Mouse (Mus musculus) adrenal gland, adult 18-20 months (tissue): ENCODE results near the gene Rtn4r. TPM values are rescaled to one million over a fixed set of nuclear protein-coding genes. Genes with fewer than 3 reads are reported as not detected.

Experiments used
- DNase-seq, 2 experiments: peaks; one replicate each; pipeline ENCODE4 v3.0.0; 2021 to 2022; ENCODE audit warnings: low spot score in 2 of 2
- total RNA-seq, 2 experiments: library from RNA; stranded (reverse); gene quantifications; 1 replicate in 1 of 2; 2 replicates in 1 of 2; pipeline ENCODE4 v1.2.3; 2021

The Rtn4r gene
- total RNA-seq, 2 experiments from 2014 or later: 0.20 to 0.26 TPM

- peak; percentile 31 to 54 for DNase-seq
These were observed 27.2 kb downstream of the Rtn4r start for GRCm38 (mm10) chr16:18154521-18155171.

- DNase-seq: no peak
These were observed 29.3 kb downstream of the Rtn4r start for GRCm38 (mm10) chr16:18156579-18157350.

DNA sequence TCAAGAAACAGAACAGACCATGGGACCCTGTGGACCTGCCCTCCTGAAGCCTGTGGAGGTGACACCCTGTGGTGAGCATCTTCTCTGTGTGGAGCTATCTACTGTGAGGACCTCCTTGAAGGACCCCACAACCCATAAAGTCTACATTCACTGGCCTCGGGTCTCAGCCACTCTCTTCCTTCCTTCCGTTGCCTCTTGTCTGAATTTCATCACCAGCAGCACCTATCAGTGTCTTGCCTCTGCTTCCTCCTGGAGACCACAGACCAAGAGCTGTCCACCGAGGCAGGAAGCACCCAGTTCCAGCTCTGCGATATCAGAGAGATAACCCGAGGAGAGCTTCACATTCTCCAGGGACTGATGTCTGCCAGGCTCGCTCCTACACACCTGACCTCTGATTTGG is 31.8 kb downstream of the Rtn4r start:
- no peak for DNase-seq

DNA sequence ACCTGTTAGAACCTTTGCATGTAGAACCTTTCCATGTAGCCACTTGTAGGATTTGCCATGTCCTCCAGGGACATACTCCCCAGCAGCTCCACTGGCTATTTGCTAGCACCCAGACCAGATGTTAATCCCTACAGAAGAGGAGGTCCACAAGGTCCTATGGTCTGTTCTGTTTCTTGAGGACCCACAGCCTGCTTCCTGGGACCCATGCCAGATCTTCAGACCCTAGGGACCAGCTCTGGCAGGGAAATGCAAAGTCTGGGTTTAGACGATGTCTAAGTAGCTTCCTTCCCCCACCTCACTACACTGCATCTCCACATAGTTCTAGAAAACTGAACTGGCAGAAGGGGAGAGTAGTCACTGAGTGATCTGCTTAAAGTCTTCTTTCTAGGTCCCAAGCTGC is 32.3 kb downstream of the Rtn4r start:
- DNase-seq: no peak

DNA sequence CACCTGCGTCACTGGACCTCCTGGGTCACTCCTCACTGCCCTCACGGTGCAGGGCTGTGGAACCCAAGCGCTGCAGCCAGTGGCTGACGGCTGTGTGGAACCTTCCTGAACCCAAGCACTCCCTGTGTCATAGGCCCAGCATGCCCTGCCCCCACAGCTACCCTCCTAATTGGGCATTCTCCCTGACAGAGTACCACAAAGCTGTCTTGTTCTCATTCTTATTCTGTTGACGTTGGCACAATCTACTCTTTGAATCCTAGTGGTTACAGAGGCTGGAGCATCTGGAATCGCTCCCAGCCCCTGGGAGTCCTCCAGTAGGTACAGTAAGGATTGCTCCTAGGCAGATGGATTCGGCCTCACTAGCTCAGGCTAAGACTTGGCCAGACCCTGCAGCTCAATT is 33.1 kb downstream of the Rtn4r start:
- DNase-seq: no peak

GRCm38 (mm10) chr16:18161190-18161589 is 33.7 kb downstream of the Rtn4r start:
- no peak for DNase-seq

DNA sequence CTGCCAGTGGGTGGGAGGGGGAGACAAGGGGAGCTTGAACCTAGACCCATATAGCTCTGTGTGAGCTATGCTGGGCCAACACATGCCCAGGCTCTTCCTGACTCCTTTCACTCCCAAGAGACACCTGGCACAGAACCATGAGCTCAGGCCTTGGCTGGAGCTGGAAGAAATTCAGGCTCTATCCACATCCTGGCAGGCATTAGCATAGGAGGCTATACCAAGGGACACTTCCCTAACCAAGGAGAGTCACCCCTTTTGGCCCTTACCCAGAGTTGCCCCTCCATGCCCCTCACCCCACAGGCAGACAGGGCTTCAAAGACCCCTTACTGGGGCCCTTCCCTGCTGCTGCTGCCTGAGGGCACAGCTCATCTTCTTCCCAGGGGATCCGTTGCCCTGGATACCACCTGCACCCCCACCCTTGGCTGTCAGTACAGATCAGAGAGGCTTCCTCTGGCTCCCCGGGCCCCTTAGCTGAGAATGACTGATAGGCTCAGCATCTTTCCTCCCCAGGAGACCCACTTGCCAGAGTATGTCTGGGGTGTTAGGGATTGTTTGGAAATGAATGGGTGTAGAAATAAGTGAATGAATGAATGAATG is 37.3 kb downstream of the Rtn4r start:
- DNase-seq: no peak

GRCm38 (mm10) chr16:18166613-18167190 is 39.3 kb downstream of the Rtn4r start:
- no peak for DNase-seq

DNA sequence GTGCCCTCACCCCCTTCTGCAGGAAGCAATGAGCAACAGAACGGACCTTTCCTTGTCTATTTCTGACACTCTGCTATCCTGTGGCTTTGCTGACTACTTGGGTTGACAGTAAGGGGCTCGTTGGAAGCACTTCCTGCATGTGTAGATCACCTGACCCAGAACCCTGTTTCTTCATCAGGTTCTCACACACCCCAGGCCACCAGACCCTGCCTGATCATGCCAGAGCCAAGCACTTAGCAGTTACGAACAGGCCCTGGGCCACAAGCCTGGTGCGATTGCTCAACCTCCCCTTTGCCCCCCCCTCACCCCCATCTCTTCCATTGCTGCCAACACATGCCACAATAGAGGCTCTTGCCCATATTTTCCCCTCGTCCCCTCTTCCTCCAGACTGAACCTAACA is 41.7 kb downstream of the Rtn4r start:
- DNase-seq: no peak

DNA sequence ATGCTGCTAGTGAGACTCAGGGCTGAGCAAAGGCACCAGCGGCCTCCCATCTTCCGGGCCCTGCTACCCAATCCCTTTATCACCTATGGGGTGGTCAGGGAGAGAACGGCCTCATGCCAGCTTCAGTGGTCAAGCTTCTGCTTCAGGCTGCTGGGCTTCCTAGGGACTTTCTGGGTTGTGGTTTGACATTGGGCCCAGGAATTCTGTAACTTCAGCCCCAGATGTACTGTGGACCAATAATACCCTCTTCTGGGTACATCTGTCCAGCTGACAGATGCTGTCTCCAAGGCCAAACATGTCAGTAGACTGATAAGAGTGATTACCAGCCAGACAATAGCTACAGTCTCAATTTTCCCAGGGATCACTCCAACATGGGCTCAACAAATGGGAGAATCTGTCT is 42.3 kb downstream of the Rtn4r start:
- DNase-seq: no peak

- peak; percentile 82 to 86 for DNase-seq
These were observed 44.9 kb downstream of the Rtn4r start for GRCm38 (mm10) chr16:18172266-18172855.

GRCm38 (mm10) chr16:18173231-18173630 is 45.8 kb downstream of the Rtn4r start:
- no peak for DNase-seq

GRCm38 (mm10) chr16:18173788-18174187 is 46.3 kb downstream of the Rtn4r start:
- DNase-seq: no peak

DNA sequence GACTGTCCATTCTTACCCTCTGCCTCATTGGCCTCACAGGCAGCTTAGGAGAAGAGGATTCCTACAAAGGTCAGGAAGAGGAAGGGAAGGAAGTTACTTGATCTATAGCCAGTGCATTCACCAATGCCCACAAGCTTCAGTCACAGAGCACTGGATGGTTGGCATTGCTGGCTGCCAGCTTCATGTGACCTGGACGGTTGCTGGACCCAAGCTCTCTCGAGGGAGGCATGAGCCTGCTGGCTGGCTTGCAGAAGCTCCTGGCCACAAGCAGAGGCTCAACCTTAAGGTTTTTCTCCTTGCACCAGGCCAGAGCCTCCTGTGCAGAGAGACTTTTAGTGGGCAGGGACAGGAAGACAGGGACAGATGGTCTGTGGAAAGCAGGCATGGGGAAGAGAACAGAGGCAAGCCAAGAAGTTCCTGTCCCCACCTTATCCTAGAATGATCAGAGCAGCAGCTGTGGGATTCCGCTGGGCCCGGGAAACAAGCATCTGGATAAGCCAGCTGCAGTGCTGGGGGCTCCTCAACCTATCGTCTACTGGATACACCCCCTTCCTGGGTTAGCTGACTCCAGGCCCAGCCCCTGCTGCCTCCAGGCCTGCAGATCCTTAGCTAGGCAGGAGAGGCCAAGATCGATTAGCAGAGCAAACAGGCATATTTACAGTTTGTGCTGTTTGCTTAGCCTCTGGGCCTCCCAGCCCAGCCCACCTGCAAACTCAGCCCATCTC is 48.5 kb downstream of the Rtn4r start:
- no peak for DNase-seq

- DNase-seq: no peak
These were observed 49.3 kb downstream of the Rtn4r start for GRCm38 (mm10) chr16:18176758-18177157.

- no peak for DNase-seq
These were observed 52.1 kb downstream of the Rtn4r start for GRCm38 (mm10) chr16:18179591-18179990.

GRCm38 (mm10) chr16:18181398-18181797 is 54.0 kb downstream of the Rtn4r start:
- DNase-seq: no peak

- no peak for DNase-seq
These were observed 55.3 kb downstream of the Rtn4r start for GRCm38 (mm10) chr16:18182766-18183165.

- no peak for DNase-seq
These were observed 58.4 kb downstream of the Rtn4r start for GRCm38 (mm10) chr16:18185715-18186449.

DNA sequence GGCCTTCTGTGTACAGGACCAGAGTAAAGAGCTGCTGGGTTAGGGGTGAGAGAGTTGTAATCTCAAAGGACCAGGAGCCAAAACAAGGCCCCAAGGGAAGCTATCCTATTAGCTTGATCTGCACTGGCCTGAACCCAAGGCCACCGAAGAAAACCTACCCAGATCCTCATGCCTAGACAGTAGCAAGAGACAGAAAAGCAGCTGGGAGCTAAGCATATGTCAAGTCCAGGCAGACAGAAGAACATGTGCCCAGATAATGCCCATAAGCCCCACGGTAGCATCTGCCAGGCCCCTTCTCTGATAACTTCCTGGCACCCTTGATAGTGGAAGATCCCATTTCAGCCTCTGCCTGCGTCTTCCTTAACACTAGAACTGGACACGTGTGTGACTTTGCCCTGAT is 59.4 kb downstream of the Rtn4r start:
- no peak for DNase-seq
